Mouse (Mus musculus) limb, embryonic 14.5 days (tissue): ENCODE measurements at regions not wholly inside any gene's neighbourhood (a gene's known extent, or its start where the extent isn't known, plus 50 kb on each side); places are given as distances from the start of the nearest gene placed in this dataset.

Experiments
- ATAC-seq: fragments of 200-750 bp; cut with Nextera tagmentation; 2 replicates; pipeline ENCODE4 v1.8.0; 2017; ENCODE audit warnings: low read depth, moderate number of reproducible peaks, moderate TSS enrichment; ENCODE audit not compliant: low FRiP score
- DNase-seq: peaks from one replicate; pipeline ENCODE4 v3.0.0-alpha.2; 2015; ENCODE audit warnings: low spot score
- H3K27ac ChIP-seq: fragments of 300-500 bp; sonication (generic); replicated peaks from 2 replicates; pipeline ENCODE4 v1.5.1; 2014; ENCODE audit warnings: low read depth, mild to moderate bottlenecking, low read length, moderate library complexity, mixed read lengths
- H3K27me3 ChIP-seq: fragments of 300-500 bp; sonication (generic); 2 replicates; pipeline ENCODE4 v1.6.1; 2014; ENCODE audit warnings: low read length, mixed read lengths; ENCODE audit not compliant: control insufficient read depth, insufficient read depth
- H3K36me3 ChIP-seq: fragments of 300-500 bp; sonication (generic); 2 replicates; pipeline ENCODE4 v1.6.1; 2014; ENCODE audit warnings: mild to moderate bottlenecking, low read length, moderate library complexity, mixed read lengths; ENCODE audit not compliant: control insufficient read depth, insufficient read depth
- H3K4me1 ChIP-seq: fragments of 300-500 bp; sonication (generic); 2 replicates; pipeline ENCODE4 v1.6.1; 2014; ENCODE audit warnings: antibody characterized with exemption, low read length, mixed read lengths; ENCODE audit not compliant: control insufficient read depth, insufficient read depth
- H3K4me2 ChIP-seq: fragments of 300-500 bp; sonication (generic); replicated peaks from 2 replicates; pipeline ENCODE4 v1.6.1; 2014; ENCODE audit warnings: low read depth, mild to moderate bottlenecking, low read length, moderate library complexity; ENCODE audit not compliant: severe bottlenecking
- H3K4me3 ChIP-seq: fragments of 300-500 bp; sonication (generic); replicated peaks from 2 replicates; pipeline ENCODE4 v1.5.1; 2014; ENCODE audit warnings: low read length
- H3K9ac ChIP-seq: fragments of 300-500 bp; sonication (generic); 2 replicates; pipeline ENCODE4 v1.6.1; 2014; ENCODE audit warnings: mild to moderate bottlenecking, low read depth, low read length, moderate library complexity; ENCODE audit not compliant: severe bottlenecking
- H3K9me3 ChIP-seq: fragments of 300-500 bp; sonication (generic); 2 replicates; pipeline ENCODE4 v1.6.1; 2016; ENCODE audit warnings: low read length; ENCODE audit not compliant: control insufficient read depth
- POLR2A ChIP-seq: fragments of 200-500 bp; IDR thresholded peaks from 2 replicates; pipeline ENCODE4 v1.8.0; 2012; ENCODE audit warnings: inconsistent platforms, mild to moderate bottlenecking, moderate library complexity, borderline replicate concordance; ENCODE audit not compliant: insufficient read depth, insufficient read length; ENCODE audit errors: extremely low read depth
- WGBS: fragments of 180-500 bp; shearing (Covaris S2); extraction: QIAGEN DNeasy Blood & Tissue Kit; methylation state at CpG from one replicate; pipeline ENCODE4 v1.1.7; 2014; 5-methylcytosine and 5-hydroxymethylcytosine counted together

- WGBS, result 12% methylated on average over 9 of the region's 9 CpGs
- Histone ChIP-seq H3K4me1 (peaks cover 23% of the 10 kb centered on the region), H3K4me2 (peak overlapping the region; percentile 51; the same call in 1 of the 2 replicates), H3K27me3 (no peaks in the 10 kb centered on the region), H3K9ac (no peak overlapping the region), H3K36me3 (no peaks in the 10 kb centered on the region), H3K9me3 (no peaks in the 10 kb centered on the region), H3K27ac (no peak overlapping the region), H3K4me3 (no peak overlapping the region)
- no peak for TF ChIP-seq POLR2A
- ATAC-seq (0 out of 2 replicates have a peak, but pooled peaks have one; percentile 3), DNase-seq (no peak)
Measured at GRCm38 (mm10) chr3:8718206-8718605, 891.7 kb downstream of the Zfp704 start.

DNA sequence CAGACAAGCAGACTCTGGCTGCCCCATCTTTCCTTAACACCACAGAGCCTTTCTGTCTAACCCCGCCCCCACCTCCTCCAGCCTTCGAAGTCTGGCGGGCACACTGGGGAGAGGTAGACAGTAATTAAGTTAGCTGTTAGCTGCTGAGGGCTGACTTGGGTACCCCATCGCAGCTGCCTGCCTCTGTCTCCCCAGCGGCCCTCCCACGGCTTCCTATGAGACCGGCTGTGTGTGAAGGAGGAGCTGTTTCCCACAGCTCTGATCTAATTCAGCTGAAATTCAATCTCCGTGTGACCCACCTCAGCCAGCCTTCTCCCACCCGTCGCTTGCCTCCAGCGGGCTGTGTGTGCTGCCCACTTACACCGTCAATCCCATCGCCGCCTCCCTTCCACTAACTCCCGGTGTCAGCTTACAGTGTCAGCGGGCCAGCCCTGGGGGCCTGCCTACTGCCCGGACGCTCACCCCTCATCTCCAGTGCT lies 892.5 kb downstream of the Zfp704 start:
- no peaks in the 10 kb centered on the region for H3K9me3 ChIP-seq
- under 1% methylated on average over 18 of the region's 18 CpGs for WGBS
- peak overlapping the region; percentile 51 for H3K4me2 ChIP-seq
- no peak for TF ChIP-seq POLR2A
- peaks cover 23% of the 10 kb centered on the region for H3K4me1 ChIP-seq
- H3K9ac ChIP-seq, result peak overlapping the region; percentile 40
- H3K27ac ChIP-seq, result peak overlapping the region; percentile 8; the same call in 1 of the 2 replicates
- peak; percentile 85 for DNase-seq
- ATAC-seq, result peak; percentile 88
- peak overlapping the region; percentile 22 for H3K4me3 ChIP-seq
- no peaks in the 10 kb centered on the region for H3K36me3 ChIP-seq
- no peaks in the 10 kb centered on the region for H3K27me3 ChIP-seq
